Mouse (Mus musculus) spleen, adult 2 months (tissue): ENCODE measurements around the gene Cmtr1.

Source experiments
- CTCF ChIP-seq: fragments of 200-500 bp; IDR thresholded peaks from 2 replicates; pipeline ENCODE4 v1.5.1; 2011; ENCODE audit warnings: mild to moderate bottlenecking, inconsistent platforms; ENCODE audit not compliant: insufficient read depth, insufficient read length, insufficient replicate concordance; ENCODE audit errors: extremely low read depth
- POLR2A ChIP-seq: fragments of 200-500 bp; IDR thresholded peaks from 2 replicates; pipeline ENCODE4 v1.6.1; 2011; ENCODE audit warnings: low read depth, low read length, inconsistent platforms

- TF ChIP-seq CTCF (no peak), POLR2A (no peak)
These were observed 28.1 kb upstream of the Cmtr1 start for GRCm38 (mm10) chr17:29632312-29632711.
